Mouse (Mus musculus): Measurements from ENCODE around the gene AW146154. TPM values are rescaled to one million over a fixed set of nuclear protein-coding genes. Genes with fewer than 3 reads are reported as not detected.
"Not testable (repeated sequence)": the region's sequence is repeated elsewhere in the genome, so short reads cannot be mapped to it uniquely, and the experiment has no call there.

Gene AW146154
- 4.8 and 4.9 TPM in 2 replicates for polyA plus RNA-seq (2012; rRNA removed)

GRCm38 (mm10) chr7:41499389-41500049 lies at the start of gene AW146154, which contains the start of gene Gm20449:
Gene AW146154, minus strand, starts transcription at chr7:41499890.
Gene Gm20449, minus strand, starts transcription at chr7:41499417.
- DNase-seq, result peak; percentile 99
- TF ChIP-seq POLR2A (IDR thresholded peaks at IDR 0.05; ENCODE audit: borderline replicate concordance, insufficient read depth, low read length) (peak; percentile 58; the same call in 1 of the 2 replicates), CTCF (IDR thresholded peaks at IDR 0.05; ENCODE audit: borderline replicate concordance, insufficient read depth, low read depth, low read length) (no peak)
- Histone ChIP-seq H3K27me3 (ENCODE audit: control insufficient read depth, insufficient read depth, low read length) (no peaks in the 10 kb centered on the region), H3K4me1 (ENCODE audit: control insufficient read depth, insufficient read depth, low read length) (no peaks in the 10 kb centered on the region), H3K27ac (ENCODE audit: insufficient read depth, low read length) (peak within 1 kb of the TSS; percentile 52), H3K4me3 (replicated peaks; ENCODE audit: insufficient read depth, low read depth, low read length) (peak within 1 kb of the TSS; percentile 66)
- under 1% methylated on average over 18 of the region's 18 CpGs for WGBS

- 95% methylated on average over 3 of the region's 3 CpGs for WGBS
- TF ChIP-seq POLR2A (IDR thresholded peaks at IDR 0.05; ENCODE audit: borderline replicate concordance, insufficient read depth, low read length) (no peak), CTCF (IDR thresholded peaks at IDR 0.05; ENCODE audit: borderline replicate concordance, insufficient read depth, low read depth, low read length) (no peak)
- no peak overlapping the region for H3K4me3 ChIP-seq (replicated peaks; ENCODE audit: insufficient read depth, low read depth, low read length)
Observed at GRCm38 (mm10) chr7:41512672-41513071, 13.0 kb upstream of the AW146154 start.

DNA sequence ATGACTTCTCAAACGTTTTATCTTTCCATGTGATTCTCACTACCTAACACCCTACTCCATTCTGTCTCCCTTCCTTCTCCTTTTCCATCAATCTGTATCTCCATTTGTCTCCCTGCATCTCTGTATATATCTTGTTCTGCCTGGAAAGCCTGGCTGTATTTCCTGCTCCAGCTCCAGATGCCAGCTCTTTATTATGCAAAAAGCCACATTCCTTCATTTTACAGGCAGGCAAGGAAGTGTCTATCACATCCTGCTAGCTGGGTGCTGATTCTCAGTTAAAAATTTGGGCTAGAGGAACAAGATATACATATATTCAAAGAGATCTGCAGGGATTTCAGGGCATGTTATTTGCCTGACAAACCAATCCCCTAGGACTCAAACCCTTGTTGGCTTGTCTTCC lies 12.5 kb upstream of the AW146154 start:
- Histone ChIP-seq H3K27ac (ENCODE audit: insufficient read depth, low read length) (no peak overlapping the region), H3K4me3 (replicated peaks; ENCODE audit: insufficient read depth, low read depth, low read length) (no peak overlapping the region), H3K4me1 (ENCODE audit: control insufficient read depth, insufficient read depth, low read length) (no peaks in the 10 kb centered on the region), H3K27me3 (ENCODE audit: control insufficient read depth, insufficient read depth, low read length) (no peaks in the 10 kb centered on the region)
- no peak for DNase-seq
- 8% methylated on average over 1 of the region's 1 CpGs for WGBS
- TF ChIP-seq POLR2A (IDR thresholded peaks at IDR 0.05; ENCODE audit: borderline replicate concordance, insufficient read depth, low read length) (no peak), CTCF (IDR thresholded peaks at IDR 0.05; ENCODE audit: borderline replicate concordance, insufficient read depth, low read depth, low read length) (no peak)

More at GRCm38 (mm10) chr7:41512672-41513071, 13.0 kb upstream of the AW146154 start:
- Histone ChIP-seq H3K27me3 (ENCODE audit: control insufficient read depth, insufficient read depth, low read length) (no peaks in the 10 kb centered on the region), H3K4me1 (ENCODE audit: control insufficient read depth, insufficient read depth, low read length) (no peaks in the 10 kb centered on the region), H3K27ac (ENCODE audit: insufficient read depth, low read length) (no peak overlapping the region)
- no peak for DNase-seq

DNA sequence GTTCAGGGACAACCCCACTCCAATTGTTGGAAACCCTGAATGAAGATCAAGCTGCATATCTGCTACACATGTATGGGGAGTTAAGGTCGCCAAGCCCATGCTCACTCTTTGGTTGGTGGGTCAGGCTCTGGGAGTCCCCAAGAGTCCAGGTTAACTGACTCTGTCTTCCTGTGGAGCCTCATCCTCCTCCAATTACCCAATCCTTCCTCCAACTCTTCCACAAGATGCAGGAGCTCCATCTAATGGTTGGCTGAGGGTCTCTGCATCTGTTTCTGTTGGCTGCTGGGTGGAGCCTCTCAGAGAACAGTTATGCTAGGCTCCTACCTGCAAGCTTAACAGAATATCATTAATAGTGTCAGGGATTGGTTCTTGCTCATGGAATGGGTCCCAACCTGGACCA lies 2.7 kb upstream of the AW146154 start:
- Histone ChIP-seq H3K27ac (ENCODE audit: insufficient read depth, low read length) (no peak overlapping the region), H3K4me3 (replicated peaks; ENCODE audit: insufficient read depth, low read depth, low read length) (no peak overlapping the region), H3K4me1 (ENCODE audit: control insufficient read depth, insufficient read depth, low read length) (no peaks in the 10 kb centered on the region), H3K27me3 (ENCODE audit: control insufficient read depth, insufficient read depth, low read length) (no peaks in the 10 kb centered on the region)
- peak in 1 of 2 experiments; percentile 9 for DNase-seq
- 63% methylated on average over 1 of the region's 1 CpGs for WGBS
- TF ChIP-seq CTCF (IDR thresholded peaks at IDR 0.05; ENCODE audit: borderline replicate concordance, insufficient read depth, low read depth, low read length) (no peak), POLR2A (IDR thresholded peaks at IDR 0.05; ENCODE audit: borderline replicate concordance, insufficient read depth, low read length) (no peak)

DNA sequence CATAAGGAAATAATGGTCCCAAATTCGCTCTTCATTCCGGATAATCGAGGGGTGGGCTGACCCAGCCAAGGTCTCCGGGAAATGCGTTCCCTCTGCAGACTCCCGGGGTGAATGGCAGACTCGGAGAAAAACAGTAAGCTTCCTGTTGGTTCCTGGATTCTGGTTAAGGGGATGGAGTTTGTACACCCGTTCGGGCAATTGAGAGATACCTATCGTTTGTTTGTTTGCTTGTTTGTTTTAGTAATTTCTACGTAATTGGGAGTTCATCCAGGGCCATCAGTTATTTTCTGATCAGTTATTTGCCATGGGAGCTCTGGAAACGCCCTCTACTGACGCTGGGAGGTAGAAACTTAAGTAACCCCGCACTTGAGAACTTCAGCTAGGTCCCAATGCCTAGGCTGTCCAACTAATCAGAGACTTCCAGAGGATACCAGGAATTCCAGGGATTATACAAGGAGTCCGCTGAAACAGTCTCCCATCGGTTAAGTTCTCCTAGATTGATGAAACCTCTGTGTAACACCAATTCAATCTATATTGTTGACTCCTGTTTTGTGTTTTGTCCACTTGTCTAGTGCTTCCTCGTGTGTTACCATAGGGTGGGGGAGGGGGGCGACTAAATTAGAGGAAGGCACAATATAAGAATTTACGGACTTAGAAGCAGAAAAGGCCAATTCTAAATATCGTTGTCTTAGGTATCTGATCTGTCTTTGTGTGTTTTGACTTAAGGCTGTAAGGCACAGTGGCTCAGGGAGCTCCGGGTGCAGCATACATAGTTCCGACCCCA lies 653 bp upstream of the AW146154 start:
- H3K27me3 ChIP-seq (ENCODE audit: control insufficient read depth, insufficient read depth, low read length), result no peaks in the 10 kb centered on the region
- WGBS, result 19% methylated on average over 22 of the region's 22 CpGs
- no peaks in the 10 kb centered on the region for H3K4me1 ChIP-seq (ENCODE audit: control insufficient read depth, insufficient read depth, low read length)
- H3K4me3 ChIP-seq (replicated peaks; ENCODE audit: insufficient read depth, low read depth, low read length), result peak overlapping the region; percentile 66
- peak; percentile 60 to 71 for DNase-seq
- no peak overlapping the region for H3K27ac ChIP-seq (ENCODE audit: insufficient read depth, low read length)
- TF ChIP-seq POLR2A (IDR thresholded peaks at IDR 0.05; ENCODE audit: borderline replicate concordance, insufficient read depth, low read length), result no peak
- TF ChIP-seq CTCF (IDR thresholded peaks at IDR 0.05; ENCODE audit: borderline replicate concordance, insufficient read depth, low read depth, low read length), result no peak

GRCm38 (mm10) chr7:41499018-41499388 lies 687 bp downstream of the AW146154 start:
- H3K27me3 ChIP-seq (ENCODE audit: control insufficient read depth, insufficient read depth, low read length); H3K4me1 ChIP-seq (ENCODE audit: control insufficient read depth, insufficient read depth, low read length); H3K27ac ChIP-seq (ENCODE audit: insufficient read depth, low read length); DNase-seq: not testable (repeated sequence)
- peak overlapping the region; percentile 66 for H3K4me3 ChIP-seq (replicated peaks; ENCODE audit: insufficient read depth, low read depth, low read length)
- WGBS, result under 1% methylated on average over 6 of the region's 6 CpGs

- 77% methylated on average over 4 of the region's 4 CpGs for WGBS
- H3K4me3 ChIP-seq (replicated peaks; ENCODE audit: insufficient read depth, low read depth, low read length); H3K27ac ChIP-seq (ENCODE audit: insufficient read depth, low read length); H3K27me3 ChIP-seq (ENCODE audit: control insufficient read depth, insufficient read depth, low read length); H3K4me1 ChIP-seq (ENCODE audit: control insufficient read depth, insufficient read depth, low read length): not testable (repeated sequence)
- DNase-seq, result peak in 1 of 2 experiments; percentile 33
Observed at GRCm38 (mm10) chr7:41498464-41498863, 1.2 kb downstream of the AW146154 start.

DNA sequence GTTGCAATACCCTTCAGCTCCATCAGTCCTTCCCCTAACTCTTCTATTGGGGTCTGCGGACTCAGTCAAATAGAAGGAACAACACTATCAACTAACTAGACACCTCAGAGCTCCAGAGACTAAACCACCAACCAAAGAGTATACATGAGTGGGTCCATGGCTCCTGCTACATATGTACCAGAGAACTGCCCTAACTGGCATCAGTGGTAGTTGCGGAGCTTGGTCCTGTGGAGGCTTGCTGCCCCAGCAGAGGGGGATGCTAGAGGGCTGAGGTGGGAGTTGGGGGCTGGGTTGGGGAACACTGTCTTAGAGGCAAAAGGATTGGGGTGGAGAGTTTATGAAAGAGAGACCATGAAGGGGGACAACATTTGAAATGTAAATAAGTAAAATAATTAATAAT lies 1.8 kb downstream of the AW146154 start:
- peak; percentile 20 to 26 for DNase-seq
- no peak overlapping the region for H3K4me3 ChIP-seq (replicated peaks; ENCODE audit: insufficient read depth, low read depth, low read length)

More for the DNA sequence above, 1.8 kb downstream of the AW146154 start:
- Histone ChIP-seq H3K4me1 (ENCODE audit: control insufficient read depth, insufficient read depth, low read length) (no peaks in the 10 kb centered on the region), H3K27me3 (ENCODE audit: control insufficient read depth, insufficient read depth, low read length) (no peaks in the 10 kb centered on the region), H3K27ac (ENCODE audit: insufficient read depth, low read length) (no peak overlapping the region)
- 95% methylated on average over 2 of the region's 2 CpGs for WGBS
- no peak for TF ChIP-seq CTCF (IDR thresholded peaks at IDR 0.05; ENCODE audit: borderline replicate concordance, insufficient read depth, low read depth, low read length)
- TF ChIP-seq POLR2A (IDR thresholded peaks at IDR 0.05; ENCODE audit: borderline replicate concordance, insufficient read depth, low read length), result no peak
